Mouse (Mus musculus) cerebellum, postnatal 10 days (tissue): ENCODE measurements around the gene Mccc2.
"Not testable (repeated sequence)": the region's sequence is repeated elsewhere in the genome, so short reads cannot be mapped to it uniquely, and the experiment has no call there.

Experiments used
- DNase-seq, 2 experiments: peaks; one replicate each; pipeline ENCODE4 v3.0.0; 2021; ENCODE audit warnings: mixed read lengths in 2 of 2

Mccc2 gene

DNA sequence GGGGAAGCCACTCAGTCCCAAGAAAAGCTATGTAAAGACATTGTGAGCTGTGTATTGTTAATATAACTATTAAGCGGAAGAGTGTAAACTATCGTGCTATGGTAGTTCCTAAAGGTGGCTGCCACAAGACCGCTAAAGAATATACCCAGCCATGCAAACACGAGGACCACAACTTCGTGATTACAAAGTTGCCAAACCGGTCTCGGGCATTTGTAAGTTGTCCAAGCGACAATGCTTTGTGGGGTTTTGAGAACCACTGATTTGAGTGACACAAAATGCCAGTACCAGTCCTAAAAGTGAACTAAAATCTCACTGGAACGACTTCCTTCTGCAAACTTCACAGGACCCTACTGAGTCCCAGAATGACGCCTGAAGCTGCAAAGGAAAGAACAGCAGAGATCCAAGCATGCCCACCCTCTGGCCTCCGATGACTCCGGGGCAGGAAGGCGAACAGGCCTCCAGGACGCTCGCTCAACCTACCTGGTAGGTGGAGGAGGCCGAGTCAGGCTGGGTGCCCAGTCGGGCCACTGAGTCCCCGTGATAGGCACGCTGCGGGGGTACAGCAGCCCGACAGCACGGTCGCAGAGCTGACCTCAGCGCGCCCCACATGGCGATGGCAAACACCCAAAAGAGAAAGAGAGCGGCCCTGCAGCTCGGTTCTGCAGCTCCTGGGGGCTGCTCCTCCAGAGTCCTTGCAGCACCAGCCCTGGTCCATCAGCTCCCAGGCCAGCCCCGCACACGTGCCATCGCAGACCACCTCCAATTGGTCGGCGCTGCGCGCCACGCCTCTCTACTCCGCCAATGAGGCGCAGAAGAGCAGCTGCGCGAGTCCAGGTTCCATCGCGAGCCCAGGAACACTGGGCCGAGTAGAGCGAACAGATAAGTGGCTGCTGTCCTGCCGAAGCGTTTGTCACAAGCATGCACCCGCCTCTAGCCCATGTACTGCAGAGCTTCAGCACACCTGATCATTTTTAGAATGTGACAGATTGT, at the start of gene Mccc2:
TSS of gene Mccc2 (minus strand) at position 734 of the 990 bp plus-strand sequence.
- DNase-seq: peak; percentile 89 to 93

DNA sequence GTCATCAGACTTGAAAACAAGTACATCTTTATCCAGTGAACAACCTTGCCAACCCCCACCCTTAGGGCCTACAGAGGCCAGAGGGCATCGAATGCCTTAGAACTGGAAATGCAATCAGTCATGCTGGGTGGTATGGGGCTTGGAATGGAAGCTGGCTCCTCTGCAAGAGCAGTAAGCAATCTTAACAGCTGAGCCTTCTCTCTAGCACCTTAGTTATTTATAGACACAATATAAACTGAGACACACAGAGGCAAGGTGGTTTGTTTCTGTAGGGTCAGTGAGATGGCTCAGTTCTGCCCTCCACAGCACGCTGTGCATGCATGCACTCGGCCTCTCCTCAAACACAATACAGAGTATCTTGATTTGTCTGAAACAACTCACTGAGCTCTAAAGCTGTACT, 48.5 kb upstream of the Mccc2 start:
- DNase-seq: no peak

DNA sequence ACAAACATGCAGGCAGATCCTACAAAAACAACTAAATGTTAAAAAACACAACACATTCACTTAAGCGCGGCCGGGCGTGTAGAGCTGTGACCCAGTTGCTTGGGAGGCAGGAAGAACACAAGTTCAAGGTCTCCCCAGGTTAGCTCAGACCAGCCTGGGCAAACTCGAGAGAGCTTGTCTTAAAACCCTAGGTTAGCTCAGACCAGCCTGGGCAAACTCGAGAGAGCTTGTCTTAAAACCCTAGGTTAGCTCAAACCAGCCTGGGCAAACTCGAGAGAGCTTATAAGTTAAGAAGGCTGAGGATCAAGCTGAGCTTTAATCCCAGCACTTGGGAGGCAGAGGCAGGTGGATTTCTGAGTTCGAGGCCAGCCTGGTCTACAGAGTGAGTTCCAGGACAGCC, 42.3 kb upstream of the Mccc2 start:
- not testable (repeated sequence) for DNase-seq

DNA sequence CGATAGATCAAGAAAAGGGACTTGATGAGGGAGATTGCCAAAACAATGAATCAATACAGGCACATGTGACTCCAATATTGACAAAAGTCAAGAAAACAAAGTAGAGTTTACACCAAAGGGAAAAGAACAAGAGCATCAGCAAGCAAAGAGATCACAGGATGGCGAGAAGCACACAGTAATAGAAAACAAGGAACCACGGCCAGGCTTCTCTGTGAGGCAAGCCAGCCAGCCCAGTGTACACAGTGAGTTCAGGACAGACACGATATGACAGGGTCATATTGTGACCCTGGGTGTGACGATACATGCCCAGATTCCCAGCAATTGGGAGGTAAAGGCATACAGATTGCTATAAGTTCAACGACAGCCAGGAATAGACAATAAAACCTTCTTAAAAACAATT, 10.6 kb upstream of the Mccc2 start:
- DNase-seq: no peak

DNA sequence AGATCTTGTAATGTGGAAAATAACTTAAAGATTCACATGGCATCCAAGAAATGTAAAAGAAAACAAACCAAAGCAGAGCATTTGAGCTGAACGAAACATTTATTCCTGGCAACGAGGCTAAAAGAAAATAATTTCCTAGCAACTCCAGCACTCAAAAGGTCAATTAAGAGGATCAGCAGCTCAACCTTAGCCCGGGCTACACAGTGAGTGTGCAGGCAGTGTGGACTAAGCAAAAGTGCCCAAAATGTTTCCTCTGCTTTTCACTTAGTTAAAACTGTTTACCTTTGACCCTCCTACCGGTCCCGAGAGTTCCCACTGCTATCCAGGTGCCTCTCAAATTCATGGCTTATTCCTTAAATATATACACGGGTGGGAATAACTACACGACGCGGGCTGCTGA, 1.5 kb upstream of the Mccc2 start:
- DNase-seq: no peak

DNA sequence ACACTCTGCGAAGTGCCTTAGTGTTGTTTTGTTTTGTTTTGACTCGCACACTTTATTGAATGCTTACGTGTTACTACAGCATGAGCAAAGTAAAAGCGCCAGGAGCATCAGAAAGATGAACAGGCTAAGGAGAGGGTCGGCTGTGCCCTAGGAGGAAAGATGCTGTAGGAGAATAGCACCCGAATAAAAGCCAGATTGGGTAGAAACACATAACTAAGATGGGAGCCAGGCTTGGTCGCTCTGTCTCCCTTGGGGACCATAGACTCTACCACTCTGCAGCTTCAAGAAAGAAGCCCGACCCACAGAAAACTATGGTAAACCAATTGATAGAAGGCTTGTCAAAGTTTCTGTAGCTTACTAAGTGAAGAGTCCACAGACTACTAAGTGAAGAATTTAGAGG, 498 bp upstream of the Mccc2 start:
- DNase-seq: peak in 1 of 2 experiments; percentile 39

DNA sequence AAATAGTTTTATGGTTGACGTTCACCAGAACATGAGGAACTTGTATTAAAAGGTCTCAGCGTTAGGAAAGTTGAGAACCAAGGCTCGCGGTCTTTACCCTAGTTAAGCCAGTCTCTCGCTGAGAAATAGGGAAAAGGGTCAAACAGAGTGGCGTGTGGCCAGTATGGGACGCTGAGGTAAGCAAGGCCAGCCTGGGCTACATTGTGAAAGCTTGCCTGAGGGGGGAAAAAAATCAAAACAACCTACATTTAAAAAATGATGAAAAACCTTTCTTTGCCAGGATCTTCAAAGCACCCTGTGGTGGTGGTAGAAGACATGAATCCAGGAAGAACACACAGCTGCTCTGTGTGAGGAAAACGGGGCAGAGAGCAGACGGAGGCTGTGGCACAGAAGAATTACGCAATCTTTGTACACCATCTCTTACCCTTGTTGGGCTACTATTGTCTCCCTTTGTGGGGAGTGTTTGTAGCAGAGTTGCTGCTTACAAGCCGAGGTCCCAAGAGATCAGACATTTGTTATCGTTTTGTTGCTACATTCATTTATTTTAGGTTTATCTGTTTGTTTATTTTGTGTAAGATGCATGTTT, 9.4 kb downstream of the Mccc2 start:
- no peak for DNase-seq

DNA sequence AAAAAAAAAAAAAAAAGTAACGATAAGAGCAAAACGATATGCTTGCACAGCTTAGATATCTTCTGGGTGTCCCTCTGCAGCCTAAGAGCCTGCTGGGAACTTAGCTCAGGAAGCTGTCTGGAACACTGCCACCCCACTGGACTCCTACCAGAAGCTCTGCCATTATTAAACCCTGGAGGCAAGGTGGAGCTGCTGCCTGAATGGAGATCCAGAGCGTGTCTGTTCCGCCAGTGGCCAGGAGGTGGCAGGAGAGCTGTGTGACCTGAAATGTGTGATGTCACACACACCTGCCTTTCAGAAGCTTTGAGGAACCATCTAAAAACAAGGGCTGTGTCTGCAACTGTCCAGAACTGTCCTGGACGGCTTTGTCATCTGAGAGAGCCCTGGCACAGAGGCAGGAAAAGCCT, 13.6 kb downstream of the Mccc2 start:
- peak; percentile 91 for DNase-seq

DNA sequence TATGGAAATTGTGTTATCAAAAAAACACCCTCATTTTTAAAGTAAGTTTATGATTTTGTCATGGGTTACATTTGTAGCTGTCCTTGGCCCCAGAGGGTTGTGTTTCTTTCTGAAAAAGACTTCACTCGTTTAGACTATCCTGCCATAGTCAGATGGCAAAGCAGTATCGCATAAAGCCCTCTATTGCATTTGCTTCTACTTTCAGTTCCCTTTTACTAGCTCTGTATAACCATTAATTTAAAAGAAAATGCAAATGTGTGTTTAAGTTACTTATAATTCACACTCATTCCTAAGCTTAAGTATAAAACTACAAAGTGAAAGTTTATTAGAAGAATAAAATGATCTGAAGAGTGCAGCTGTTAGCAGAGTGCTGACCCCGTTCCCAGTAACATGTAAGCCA, 16.4 kb downstream of the Mccc2 start:
- DNase-seq: no peak

DNA sequence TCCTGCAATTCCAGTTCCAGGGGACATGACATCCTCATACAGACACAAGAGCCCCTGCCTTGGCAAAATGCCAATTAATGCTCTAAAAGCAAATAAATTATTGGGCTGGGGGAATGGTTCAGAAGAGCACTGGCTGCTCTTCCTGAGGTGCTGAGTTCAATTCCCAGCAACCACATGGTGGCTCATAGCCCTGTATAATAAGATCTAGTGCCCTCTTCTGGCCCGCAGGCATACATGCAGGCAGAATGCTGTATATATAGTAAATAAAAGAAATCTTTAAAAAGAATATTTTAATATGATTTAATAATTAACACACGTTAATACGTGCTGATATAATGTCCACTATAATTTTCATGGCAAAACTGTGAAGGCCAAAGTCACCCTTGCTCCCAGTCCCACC, 17.3 kb downstream of the Mccc2 start:
- DNase-seq: peak in 1 of 2 experiments; percentile 16

DNA sequence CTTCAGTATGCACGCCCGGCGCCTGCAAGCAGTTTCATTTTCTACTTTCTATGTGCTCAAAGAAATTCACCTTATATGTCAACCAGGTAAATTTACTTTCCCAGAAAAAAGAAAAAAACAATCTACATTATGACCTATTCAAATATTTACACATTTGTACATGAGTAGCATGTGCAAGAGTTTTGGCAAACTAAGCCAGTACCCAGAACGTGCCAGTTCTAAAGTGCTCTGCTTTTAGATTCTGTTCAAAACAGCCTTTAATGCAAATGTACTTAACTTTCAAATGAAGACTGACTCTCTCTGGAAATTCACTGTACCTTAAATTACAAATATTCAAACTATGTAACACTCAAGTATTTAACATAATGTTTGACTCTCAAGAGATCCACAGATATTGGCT, 25.8 kb downstream of the Mccc2 start:
- no peak for DNase-seq

DNA sequence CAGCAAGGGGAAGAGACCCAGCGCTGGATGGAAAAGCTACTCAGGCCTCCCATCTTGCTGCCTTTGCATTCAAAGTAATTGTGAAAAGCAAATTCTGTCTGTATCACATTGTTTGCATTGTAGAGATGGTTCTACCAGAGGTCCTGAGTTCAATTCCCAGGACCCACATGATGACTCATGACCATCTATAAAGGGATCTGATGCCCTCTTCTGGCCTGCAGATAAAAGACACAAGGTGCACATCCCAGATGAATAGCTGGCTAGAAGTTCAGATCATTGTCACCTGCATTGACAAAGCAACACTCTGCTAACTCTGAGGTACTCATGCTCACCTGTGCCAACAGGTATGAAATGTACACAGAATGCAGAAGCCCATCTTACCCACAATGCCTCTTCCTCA, 32.1 kb downstream of the Mccc2 start:
- peak in 1 of 2 experiments; percentile 7 for DNase-seq

DNA sequence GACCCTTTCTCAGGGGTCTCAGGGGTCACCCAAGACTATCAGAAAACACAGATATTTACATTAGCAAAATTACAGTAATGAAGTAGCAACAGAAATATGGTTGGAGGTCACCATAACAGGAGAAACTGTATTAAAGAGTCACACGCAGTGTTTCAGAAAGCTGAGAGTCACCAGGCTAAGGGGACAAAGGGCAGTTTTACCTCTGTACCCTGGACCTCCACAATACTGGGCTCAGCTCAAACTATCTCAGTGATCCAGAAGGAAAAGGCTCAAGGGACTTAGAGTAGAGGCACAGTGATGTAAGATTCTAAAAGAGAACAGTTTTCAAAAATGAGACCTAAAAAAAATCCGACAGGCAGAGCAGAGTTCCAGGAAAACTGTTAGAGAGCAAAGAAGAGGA, 36.0 kb downstream of the Mccc2 start:
- no peak for DNase-seq

DNA sequence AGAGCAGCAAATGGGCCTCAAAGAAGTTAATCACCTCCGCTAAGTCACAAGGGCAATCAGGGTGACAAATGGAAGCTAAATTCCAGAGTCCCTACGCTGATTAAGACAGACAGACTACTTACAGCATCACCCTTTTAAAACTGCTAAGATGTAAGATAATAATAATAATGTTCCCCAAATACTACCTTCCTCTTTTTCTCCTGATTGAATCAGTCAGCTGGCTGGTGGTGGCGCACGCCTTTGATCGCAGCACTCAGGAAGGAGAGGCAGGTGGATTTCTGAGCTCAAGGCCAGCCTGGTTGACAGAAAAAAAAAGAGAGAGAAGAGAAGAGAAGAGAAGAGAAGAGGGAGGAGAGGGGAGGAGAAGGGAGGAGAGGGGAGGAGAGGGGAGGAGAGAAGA, 45.4 kb downstream of the Mccc2 start:
- no peak for DNase-seq

DNA sequence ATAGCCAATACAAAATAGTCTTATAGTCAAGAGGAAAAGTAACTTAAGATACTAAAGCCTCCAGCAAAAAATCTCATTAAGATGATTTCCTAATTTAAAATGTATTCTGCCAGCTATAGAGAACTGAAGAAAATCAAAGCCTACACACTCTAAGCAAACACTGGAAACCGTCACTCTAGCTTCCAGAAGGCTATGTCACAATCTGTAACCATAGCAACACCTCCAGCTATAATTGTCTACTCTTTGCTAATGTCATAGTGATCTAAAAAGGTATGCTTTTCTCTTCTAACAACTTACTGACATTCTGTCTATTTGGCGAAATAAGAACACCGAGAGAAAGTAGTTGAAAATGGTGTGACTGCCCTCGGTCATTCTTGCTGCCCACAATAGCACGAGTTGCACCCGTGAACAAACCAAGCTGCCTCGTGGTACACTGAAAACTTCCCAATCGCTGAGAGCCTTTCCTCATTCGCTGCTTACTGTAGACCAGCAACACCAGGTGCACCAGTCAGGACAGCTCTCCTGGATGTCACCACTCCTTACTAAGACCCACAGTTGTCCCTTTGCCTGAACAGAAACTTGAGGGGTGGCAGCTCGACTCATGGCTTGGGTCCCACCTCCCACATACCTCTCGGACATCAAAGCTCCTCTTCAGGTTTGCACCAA, 48.3 kb downstream of the Mccc2 start:
- DNase-seq: no peak

DNA sequence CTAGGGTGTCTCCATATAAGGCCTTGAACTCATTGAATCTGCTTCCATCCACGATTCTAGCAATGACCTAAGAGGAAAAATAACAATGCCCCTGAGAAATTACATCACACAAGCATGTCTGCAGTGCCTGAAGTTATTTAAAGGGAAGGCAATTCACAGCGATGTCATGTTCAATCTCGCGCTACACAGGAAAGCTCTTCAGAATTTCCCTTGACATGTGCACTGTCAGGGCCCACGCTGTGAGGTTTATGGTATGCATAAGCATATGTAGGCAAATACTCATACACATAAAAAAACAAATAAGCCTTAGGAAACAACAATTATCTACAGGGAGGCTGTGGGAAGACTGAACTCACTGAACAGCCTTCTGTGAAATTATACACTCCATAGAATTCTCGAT, 51.6 kb downstream of the Mccc2 start:
- no peak for DNase-seq

DNA sequence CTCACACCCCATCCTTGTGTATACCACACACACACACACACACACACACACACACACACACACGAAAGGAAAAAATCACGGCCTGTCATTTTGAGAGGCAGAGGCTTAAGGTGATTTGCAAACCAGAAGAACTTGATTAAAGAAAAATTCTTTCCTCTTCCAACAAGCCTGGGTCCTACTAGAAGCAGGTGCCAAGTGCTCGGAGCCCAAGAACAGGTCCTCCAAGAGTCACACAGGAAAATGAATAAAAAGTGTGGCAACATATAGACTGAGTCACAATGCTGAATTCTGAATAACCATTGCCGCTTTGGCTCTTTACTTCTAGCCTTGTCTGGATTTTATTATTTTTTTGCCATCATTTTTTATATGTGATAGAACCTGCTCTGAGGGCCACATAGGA, 53.8 kb downstream of the Mccc2 start:
- no peak for DNase-seq

DNA sequence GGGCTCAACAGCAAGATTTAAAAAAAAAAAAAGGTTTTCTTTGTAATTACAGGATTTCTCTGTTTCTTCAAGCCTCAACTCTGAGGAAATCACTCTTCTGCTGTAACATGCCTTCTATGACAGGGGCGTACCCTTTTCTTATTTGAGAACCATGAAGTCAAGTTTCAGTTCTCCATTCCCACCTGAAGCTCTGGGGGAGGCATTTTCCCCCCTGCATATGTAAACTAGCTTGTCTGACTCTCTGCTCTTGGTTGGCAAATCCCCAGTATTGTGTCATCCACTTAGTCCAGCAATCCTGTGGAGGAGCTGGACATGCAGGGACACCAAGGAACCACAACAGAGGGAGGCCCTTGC, 59.9 kb downstream of the Mccc2 start:
- DNase-seq: no peak

DNA sequence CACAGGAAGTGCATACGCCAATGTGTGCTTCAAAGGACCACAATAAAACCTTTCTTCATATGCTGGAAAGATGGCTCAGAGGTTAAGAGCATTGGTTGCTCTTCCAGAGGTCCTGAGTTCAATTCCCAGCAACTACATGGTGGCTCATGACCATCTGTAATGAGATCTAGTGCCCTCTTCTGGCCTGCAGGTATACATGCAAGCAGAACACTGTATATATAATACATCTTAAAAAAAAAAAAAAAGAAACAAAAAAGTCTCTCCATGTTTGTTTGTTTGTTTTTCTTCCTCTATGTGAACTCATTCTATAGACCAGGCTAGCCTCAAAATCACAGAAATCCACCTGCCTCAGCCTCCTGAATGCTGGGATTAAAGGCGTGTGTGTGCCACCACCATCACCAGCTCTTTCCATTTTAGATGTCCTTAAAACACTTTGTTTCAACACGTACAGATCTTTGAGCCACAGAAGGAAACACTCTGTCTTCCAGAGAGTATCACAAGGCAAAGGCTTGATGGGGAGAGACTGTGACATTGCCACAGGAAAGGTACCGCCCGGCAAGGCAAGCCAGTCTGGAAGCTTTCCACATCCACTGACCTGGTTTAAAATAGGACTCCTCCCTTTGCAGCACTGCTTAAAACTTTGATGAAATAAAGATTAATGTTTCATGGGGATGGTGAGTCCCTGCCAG, 60.4 kb downstream of the Mccc2 start:
- DNase-seq: no peak

DNA sequence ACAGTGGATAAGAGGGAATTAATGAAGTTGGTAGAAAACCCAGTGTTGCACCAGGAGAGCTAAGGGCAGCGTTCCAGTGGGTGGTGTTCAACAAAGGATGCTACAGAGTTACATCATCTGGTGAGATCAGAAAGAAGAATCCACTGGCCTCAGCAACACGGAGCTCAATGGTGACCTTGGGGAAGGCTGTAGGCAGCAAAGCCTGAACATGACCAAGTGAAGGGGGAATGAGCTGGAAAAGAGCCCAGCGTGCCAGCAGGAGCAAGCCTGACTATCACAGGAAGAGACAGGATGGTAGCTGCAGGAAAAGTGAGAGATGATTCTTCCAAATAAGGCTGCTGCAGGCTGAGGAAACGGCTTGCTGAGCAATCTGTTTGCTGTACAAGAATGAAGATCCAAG, 68.0 kb downstream of the Mccc2 start:
- peak; percentile 67 to 78 for DNase-seq

DNA sequence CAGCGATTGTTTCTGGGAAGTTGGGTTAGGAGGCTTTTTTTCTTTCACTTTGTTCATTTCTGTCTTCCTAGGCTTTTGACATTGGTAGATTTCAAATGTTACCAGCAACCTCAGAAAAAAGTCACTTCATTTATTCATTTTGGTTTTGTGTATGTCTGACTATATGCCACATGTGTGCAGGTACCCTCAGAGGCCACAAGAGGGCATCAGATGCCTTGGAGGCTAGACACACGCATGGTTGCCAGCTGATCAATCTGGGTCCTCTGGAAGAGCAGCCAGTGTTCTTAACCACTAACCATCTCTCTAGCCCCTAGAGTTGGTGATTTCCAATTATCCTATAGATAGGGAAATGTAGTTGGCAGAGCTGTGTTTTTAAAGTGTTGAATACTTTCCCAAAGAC, 71.9 kb downstream of the Mccc2 start:
- no peak for DNase-seq

DNA sequence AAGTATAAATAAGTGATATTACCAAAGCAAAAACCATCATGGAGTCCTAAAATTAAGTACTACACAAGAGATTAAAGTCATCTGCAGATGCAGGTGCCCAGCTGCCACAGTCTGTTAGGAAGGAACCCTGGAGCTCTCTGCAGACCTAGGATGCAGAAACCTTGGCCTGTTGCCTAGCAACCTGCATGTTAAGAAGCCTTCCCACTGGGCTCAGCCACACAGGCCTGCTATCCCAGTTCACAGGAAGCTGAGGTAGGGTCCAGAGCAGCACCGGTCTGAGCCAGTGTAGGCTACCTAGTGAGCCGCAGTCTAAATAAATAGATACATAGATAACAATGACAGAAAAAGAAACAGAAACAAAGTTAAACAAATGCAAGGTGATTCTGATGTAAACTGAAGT, 74.8 kb downstream of the Mccc2 start:
- DNase-seq: peak; percentile 74 to 83

DNA sequence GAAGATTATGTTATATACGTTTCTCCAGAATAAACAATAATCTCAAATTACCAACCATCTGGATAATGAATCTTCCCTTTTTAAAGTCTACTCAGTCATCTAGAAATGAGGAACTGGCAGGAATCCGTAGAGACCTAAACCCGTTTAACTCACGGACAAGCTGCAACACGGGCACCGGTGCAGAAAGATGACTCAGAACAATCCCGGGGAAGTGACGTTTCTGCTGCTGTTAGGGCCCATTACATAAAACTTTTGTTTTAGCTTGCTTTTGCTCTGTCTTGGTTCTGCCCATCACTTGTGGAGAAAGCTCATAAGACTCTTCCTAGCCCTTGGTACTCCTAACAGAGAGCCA, 76.1 kb downstream of the Mccc2 start:
- DNase-seq: no peak
